Mouse (Mus musculus) frontal cortex, postnatal 14 days (tissue): ENCODE results near the gene Pmepa1.

ENCODE experiments used
- DNase-seq, 2 experiments: peaks; one replicate each; pipeline ENCODE4 v3.0.0; 2022; ENCODE audit warnings: low spot score in 2 of 2

Pmepa1 gene

DNA sequence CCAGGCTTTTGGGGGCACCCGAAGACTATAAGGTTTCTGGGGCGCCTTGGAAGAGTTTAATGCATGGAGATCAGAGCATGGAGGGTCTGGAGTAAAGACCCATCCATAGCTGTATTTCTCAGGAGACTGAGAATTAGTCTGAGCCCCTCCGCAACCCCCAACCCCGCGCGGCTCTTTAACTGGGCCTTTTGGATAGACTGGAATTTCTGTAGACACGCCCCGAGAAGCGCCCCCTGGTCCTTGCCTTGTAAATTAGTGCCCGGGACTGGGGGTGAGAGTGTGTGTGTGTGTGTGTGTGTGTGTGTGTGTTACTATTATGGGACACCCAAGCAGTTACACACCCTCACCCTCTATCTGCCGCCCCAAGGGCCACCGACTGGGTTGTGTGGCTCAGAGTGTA lies 526 bp upstream of the Pmepa1 start:
- no peak for DNase-seq

DNA sequence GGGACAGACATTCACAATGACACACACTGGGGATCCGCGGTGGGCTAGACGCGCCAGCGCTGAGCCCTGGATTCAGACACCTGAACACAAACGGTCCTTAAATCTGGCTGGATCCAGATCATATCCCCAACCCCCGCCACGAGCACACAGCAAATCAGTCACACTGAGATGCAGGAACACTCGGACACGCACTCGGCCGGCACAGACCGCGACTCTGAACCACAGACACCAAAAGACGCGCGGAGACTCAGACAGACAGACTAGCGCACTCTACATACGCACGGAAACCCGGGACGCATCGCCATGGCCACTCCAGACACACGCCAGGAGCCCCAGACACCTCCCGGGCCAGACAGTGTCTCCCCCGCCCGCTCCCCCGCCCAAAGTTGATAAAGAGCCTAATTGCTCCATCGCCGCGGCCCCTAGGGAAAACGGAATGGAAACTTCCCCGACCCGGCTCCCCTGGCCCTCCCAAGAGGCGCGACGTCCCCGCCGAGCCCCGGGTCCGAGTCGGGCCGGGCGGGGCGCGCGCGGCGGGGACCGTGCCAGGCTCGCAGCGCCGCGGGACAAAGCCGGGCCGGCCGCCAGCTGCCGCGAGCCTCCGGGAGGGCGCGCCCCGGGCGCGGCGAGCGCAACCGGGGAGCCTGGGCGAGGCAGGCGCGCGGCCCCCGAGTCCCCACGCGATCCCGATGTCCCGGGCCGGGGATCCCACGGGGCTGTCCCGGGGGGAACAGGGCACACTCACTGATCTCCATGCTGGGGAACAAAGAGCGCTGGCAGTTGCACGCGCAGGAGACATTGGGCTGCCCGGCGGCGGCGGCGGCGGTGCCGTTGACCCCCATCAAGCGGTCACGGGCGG lies 761 bp downstream of the Pmepa1 start:
- no peak for DNase-seq

DNA sequence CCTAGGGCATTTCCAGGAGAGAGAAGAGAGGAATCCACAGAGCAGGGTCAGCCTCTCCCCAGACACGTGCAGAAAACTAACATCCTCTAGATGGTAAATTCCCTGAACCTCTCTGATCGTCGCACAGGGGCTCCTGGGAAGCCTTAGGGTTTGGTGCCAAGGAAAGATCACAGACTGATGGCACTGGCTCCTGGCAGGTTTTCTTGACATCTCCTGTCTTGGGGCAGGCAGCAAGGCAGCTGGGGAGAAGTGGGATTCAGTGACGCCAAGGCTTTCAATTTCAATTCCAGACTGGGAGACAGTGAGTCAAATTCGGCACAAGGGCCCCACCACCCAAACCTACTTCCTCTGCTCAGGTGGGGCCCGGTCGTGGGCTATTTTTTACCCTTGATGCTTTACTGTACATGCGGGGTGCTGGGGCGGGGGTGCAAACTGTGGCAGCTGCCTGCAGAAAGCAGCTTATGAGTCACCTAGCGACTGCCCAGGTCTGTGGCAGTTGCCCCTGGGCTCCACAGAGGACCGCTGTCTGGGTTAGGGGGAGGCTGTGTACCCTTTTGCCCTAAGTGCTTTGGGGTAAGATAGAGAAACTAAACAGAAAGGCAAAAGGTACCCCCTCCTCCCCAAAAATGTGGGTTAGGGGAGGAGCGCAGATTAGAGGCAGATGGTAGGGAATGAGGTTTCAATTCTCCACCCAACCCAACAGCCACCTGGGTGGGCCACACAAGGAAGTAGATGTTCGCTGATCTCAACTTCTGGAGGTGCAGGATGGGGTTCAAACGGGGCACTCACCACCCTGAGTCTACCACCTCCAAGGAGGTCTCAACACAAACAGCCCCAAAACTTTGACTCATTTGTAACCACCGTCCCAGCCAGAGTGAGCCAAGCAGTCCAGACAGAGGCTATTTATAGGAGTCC lies 1.6 kb downstream of the Pmepa1 start:
- DNase-seq: no peak

DNA sequence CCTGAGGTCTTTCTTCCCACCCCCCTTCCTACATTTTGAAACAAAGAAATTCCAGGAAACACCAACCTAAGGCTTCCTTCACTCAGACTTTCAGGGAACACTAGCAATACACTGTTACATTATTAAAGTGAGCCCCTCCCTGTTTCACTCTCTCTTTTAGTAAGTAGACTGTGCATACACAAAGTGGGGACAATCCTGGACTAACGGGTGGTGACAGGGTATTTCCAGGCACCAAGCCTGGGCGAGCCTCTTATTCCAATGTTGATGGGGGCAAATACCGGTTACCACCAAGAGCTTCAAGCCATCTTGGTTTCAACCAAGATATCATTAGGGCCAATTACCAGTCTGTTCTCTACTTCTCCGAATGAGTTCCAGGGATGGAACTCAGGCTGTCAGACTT lies 2.4 kb downstream of the Pmepa1 start:
- DNase-seq: no peak

DNA sequence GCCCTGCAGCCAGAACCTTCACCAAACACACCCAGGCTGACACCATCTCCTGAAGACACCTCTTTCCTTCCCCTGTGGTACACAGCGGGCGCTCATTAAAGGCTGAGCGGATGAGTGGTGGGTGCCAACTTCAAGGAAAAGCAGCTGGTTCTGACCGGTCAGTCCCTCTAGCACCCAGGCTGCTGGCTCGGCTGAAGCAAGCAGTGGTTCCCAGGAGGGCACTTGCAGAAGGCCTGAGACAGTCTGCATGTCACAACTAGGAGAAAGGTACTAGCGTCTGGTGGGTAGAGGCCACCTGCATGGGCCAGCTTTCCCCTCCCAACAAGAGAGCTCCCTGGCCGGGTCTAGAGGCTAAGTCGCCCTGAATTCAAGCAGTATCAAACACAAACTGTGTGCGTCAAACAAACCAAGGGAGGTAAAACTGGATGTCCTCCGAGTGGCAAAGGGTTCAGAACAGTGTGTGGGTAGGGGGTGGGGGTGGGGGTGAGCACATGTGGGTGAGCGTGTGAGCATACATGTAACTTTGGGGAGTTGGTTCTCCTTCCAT lies 3.9 kb downstream of the Pmepa1 start:
- DNase-seq: no peak

DNA sequence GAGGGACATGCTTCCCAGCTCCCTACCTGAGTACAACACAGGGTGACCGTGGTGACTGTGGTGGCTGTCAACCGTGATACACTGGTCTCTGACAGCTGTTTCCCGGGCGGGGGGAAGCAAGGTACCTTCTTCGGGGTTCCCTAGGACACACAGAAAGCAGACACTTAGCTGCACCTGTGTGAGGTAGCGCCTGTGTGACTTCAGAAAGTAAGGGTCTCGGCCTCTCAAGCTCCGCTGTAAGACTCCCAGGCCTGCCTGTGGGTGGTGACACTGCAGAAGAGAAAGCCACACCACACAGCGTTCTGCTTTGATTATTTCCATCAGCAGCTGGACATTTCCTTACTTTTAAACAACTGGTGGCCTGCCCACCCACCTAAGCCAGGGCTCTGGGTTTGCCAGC lies 4.8 kb downstream of the Pmepa1 start:
- DNase-seq: no peak

DNA sequence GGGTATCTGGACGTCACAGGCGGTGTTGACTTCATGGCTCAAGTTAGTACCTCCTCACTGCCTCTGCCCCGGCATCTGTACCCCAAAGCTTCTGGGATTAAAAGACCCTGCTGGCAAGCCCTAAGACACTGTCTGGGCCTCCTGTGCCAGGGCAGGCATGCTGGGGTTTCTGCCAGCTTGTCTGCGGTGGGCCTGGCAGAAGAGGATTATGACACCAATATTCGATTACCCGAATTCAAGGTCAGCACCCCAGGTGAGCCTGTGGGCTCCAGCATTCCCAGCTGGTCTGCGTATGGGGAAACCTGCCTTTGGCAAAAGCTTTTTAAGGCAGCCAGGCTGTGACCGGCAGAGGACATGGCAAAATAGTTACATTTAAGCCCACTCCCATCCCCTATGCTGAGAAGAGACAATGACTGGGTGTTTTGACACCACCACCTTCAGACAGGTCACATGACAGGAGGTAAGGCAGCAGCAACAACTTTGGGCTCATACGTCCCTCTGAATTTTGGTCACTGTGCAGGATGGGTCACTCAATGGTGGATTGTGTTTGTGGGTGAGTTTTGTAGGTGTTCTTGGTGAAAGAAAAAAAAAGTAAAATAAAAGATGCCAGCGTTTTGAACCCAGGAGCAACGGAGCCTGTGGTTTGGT lies 5.6 kb downstream of the Pmepa1 start:
- no peak for DNase-seq

DNA sequence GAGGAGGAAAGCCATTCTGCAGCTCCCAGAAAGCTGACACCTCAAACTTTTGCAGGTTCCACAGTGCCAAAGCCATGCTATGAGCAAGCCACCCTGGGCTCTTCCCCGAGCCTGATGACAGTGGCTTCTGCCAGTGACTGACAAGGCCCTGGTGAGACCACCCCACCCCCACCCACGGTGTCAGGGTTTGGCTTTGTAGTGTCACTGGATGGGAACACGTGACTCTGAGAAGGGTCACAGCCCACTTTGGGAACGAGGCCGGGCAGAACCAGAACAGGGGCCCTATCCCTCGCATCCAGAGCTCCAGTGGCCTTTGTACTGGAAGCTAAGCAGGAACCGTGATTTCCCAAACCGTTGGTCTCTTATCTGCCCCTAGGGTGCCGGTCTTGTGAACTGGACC lies 6.1 kb downstream of the Pmepa1 start:
- DNase-seq: no peak

DNA sequence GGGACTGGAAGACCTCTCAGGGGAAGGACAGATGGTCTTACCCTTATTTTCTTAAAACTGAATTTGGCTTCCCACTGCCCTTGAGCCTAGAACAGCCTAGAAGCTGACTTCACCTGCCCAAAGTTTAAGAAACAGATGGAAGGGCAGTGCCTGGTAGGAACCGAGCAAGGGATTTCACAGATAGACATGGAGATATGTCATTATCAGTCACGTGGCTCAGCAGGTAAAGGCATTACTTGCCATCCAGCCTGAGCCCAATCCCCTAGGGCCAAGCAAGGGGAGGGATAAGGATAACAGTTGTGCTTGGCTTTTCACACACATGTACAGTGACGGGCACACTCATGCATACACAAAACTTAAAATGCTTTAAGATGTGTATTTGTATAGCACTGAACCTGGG lies 8.8 kb downstream of the Pmepa1 start:
- no peak for DNase-seq

DNA sequence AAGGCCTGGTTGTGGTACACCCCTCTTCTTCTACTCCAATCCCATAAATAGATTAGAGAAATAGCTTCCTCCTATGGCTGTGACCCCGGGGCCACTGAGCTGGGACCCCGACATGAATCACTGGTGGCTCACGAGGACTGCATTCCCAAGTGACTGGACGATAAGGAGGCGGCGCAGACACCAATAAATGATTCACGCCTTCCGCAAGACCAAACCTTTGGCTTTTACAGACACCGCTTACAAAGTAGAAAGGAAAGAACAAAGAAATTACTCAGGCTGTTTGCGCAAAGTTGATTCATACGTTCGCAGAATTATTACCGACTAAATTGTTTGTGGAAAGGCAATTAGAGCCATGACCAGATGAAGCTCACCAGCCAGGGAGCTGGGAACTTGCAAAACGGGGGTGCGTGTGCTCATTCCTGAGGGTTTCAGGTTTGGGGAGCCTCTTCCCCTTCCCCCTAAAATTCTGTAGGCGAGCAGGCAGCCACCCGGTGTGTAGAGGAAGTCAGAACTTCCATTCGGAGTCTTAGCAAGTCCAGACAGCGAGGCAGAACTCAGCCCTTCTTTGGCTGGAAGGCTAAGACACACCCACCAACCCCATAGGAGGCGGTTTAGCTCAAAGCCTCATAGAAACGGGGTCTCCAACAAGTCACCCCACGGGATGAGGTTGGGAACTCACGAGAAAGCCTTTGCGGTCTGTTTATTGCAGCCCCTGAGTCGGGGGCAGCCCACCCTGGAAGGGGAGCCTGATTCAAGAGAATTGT lies 9.8 kb downstream of the Pmepa1 start:
- no peak for DNase-seq

DNA sequence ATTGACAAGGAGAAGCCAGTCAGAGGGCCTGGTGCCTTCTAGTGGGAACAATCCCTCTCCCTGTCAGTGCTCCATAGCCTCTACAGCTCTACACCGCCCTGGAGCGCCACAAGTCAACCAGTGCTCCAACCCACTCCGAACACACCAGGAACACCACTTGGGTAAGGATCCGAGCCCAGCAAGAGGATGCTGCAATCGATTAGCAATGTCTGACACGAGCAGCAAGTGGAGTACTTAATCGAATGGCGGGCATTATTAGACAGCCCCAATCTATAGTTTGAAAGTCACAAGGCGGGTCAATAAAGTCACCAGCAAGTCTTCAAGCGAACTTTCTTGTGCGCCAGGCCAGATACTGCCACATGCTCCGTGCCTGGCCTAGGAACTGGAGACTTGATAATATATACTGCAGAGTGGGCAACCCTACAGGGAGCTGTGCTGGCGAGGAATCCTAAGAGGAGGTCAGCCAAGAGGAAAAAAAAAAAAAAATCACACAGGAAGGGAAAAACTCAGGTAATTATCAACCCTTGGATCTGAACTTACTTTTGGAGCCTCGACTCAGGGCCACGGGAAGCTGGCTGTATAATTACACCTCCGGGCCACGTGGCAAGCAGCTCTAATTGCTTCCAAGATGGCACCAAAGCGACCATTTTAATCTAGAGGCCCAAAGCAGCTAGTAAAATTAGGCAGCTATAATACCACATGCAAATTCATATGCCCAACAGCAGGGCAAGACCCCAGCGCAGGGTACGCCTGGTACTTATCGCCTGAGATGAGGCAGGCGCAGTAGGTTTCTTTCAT lies 10.7 kb downstream of the Pmepa1 start:
- DNase-seq: no peak

DNA sequence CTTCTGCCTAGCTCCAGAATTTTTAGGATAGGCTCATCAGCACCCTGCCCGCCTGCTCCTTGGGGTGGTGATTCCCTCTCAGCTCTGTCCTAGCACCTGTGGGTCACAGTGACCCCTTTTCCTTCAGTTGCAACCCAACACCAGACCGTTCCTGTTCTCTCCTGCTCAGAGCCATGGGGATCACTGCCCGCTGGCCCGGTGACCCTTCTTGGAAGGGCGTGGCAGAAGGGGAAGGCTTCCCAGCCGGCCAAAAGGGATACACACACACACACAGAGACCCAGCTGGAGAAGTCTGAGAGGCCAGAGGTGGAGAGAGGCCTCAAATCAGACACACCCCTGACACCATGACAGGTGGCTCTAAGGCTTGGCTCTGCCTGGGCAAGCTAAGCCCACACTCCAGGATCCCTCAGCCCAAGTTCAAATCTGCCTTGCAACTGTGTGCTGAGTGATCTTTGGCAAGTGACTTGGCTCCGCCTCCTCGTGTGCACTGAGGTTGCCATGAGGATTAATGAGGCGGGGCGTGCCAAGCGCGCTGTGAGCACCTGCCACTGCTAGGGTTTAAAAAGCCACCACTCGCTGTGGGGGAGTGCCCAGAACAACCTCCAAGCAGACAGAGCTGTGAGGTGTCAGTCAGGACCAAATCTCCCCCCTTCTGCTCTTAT lies 11.7 kb downstream of the Pmepa1 start:
- no peak for DNase-seq

DNA sequence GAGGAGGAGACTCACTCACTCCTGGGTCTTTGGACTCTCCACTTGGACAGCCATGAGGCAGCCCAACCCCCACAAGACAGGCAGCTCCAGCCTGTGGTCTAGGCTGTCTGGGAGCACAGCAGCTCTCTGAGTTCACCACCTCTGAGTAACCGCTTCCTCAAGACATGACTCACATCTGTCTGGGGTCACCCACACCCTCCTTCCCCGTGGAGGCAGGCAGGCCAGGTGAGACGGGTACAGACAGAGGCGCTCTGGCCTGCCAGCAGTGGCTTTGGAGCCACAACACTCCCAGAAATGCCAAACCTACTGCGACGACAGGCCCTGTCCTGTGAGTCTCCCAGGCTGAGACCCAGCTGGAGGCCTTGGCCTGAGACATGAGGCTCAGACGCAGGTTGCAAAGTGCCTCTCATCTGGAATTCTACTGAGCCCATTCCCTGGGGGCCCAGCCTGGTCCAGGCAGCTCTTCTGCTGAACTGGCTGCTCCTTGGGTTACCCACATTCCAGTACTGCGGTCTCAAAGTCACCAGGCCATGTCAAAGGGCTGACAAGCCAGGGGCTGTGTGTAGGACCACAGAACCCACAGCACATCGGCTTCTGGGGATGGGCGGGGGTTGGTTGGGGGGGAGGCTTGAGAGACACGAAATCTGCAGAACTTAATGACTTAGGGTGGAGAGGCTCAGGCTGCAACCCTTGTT lies 12.6 kb downstream of the Pmepa1 start:
- no peak for DNase-seq

DNA sequence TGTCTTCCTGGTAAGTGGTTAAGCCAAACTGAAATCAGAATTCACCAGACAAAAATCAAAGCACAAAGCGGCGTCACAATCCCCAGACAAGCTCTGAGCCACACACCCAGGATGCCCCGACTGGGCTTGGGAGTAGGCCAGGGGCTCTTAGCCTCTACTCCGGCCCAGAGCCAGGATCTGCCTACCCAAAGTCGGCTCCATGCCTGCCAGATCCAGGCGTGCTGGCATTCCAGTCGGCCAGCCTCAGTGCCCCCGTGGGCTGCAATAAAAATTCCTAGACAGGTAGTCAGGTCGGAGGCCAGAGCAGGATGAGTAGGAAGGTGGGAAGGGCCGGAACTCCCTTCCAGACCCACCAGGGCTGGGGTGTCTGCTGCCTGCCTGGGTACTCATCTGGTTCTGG lies 14.8 kb downstream of the Pmepa1 start:
- no peak for DNase-seq

DNA sequence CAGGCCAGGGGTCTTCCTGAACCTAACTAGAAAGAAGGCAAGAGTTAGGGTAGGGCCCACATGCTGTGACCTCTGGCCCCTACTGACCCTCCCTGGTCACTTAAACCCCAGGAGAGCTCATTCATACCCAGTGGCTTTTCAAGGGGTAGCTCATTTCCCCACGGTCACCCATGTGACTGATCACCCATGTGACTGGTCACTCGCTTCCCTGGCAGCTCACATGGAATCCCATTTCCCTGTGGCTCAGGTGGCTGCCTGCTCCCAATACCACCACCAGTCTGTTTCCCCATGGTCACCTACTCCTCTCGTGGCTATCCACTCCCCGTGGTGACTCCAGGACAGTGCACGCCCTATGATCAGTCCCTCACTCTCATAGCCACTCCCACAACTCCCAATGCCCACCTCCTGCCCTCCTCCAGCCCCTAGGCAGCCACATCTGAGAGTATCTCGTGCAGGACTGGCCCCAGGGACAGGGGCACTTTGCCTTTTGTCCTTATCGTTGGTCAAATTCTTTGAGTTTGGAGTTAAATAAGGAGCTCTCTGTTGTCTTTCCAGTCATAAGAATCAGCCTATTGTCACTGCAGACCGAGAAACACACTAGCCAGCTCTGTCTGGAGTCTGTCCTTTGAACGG lies 17.8 kb downstream of the Pmepa1 start:
- no peak for DNase-seq

DNA sequence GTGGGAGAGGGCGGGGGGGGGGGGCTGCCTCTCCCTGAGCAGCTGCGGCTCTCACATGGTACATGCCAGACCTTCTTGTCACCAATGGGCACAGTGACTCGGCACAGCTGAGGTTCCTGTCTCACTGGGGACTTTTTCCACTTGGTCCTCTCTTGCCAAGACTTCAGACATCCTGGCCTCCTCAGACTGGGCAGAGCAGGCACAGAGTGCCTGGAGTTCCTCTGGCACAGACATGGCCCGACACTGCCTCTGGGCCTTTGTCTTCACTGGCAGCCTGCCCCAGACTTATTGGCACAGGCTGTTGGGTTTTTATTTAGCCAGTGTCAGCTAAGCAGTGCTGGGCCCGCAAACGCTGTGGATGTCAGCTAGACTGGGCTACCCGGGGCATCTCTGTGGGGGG lies 18.7 kb downstream of the Pmepa1 start:
- DNase-seq: peak; percentile 68 to 73

DNA sequence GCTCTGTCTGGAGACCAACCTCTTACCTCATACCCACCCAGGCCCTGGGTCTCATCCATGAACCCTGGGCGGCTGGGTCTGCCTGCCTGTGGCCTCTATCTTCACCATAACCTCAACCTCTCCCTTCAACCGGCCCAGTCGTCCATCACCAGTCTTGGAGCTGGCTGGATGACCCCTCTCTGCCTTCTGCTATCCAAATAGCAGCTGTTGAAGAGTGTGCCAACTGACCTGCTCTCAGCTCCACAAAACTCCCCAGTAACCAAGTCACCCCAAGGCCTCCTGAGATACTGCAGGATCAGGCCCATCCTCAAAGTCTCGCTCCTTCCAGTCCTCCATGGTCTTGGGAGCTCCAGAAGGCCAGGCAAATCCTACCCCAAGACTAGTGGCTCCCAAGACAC lies 19.8 kb downstream of the Pmepa1 start:
- no peak for DNase-seq

DNA sequence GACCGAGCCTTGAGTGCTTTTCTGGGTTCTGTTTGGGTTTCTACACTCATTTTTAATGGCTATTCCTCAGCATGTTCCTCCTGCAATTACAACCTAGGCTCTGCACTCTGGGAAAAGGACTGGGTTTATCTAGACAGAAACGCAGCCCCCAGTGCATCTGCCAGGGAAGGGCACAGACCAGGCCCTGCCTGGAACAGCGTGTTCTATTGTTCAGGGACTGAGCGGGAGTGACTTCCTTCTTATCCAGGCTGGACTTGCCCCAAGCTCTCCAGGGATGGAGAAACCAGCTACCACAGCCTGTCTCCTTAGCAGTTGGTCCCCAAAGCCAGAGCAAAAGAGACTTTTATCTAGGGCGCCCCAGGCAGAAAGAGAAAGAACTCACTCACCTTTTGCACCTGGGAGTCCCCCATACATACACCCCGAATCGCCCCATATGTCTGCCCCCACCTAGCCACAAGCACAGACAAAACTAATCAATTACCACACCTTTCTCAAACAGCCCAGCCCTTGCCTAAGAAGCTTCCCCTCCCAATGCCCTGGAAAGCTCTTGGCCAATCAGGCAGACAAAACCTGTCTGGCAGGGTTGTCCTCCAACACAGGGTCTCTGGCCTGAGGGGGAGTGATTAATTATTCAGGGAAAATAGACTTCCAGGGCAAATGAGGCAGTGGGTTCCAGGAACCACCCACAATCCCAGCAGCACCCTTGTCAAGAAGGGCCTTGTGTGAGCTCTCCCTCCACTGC lies 20.4 kb downstream of the Pmepa1 start:
- DNase-seq: no peak
